Mouse (Mus musculus) stomach, embryonic 16.5 days (tissue): ENCODE data around the gene Gatad2a. TPM values are rescaled to one million over a fixed set of nuclear protein-coding genes. Genes with fewer than 3 reads are reported as not detected.

Source experiments
- ATAC-seq: fragments of 200-750 bp; cut with Nextera tagmentation; 2 replicates; pipeline ENCODE4 v1.8.0; 2017; ENCODE audit warnings: moderate number of reproducible peaks, moderate TSS enrichment; ENCODE audit not compliant: insufficient read depth, low FRiP score
- H3K27ac ChIP-seq: fragments of 300-500 bp; sonication (generic); 2 replicates; pipeline ENCODE4 v1.5.1; 2014; ENCODE audit warnings: low read length
- H3K27me3 ChIP-seq: fragments of 300-500 bp; sonication (generic); 2 replicates; pipeline ENCODE4 v1.6.1; 2014; ENCODE audit warnings: low read length, control low read depth, mixed read lengths; ENCODE audit not compliant: control insufficient read depth, insufficient read depth
- H3K36me3 ChIP-seq: fragments of 300-500 bp; sonication (generic); 2 replicates; pipeline ENCODE4 v1.6.1; 2014; ENCODE audit warnings: low read length; ENCODE audit not compliant: control insufficient read depth, insufficient read depth
- H3K4me1 ChIP-seq: fragments of 300-500 bp; sonication (generic); 2 replicates; pipeline ENCODE4 v1.6.1; 2014; ENCODE audit warnings: low read length, control low read depth, mixed read lengths; ENCODE audit not compliant: control insufficient read depth, insufficient read depth
- H3K4me2 ChIP-seq: fragments of 300-500 bp; sonication (generic); 2 replicates; pipeline ENCODE4 v1.6.1; 2014; ENCODE audit warnings: low read depth, low read length, mixed read lengths
- H3K4me3 ChIP-seq: fragments of 300-500 bp; sonication (generic); replicated peaks from 2 replicates; pipeline ENCODE4 v1.5.1; 2014; ENCODE audit warnings: mild to moderate bottlenecking, low read length
- H3K9ac ChIP-seq: fragments of 300-500 bp; sonication (generic); 2 replicates; pipeline ENCODE4 v1.6.1; 2014; ENCODE audit warnings: low read length
- H3K9me3 ChIP-seq: fragments of 300-500 bp; sonication (generic); replicated peaks from 2 replicates; pipeline ENCODE4 v1.6.1; 2016; ENCODE audit warnings: low read length, control low read depth; ENCODE audit not compliant: control insufficient read depth
- WGBS: fragments of 180-500 bp; shearing (Covaris S2); extraction: QIAGEN DNeasy Blood & Tissue Kit; methylation state at CpG from one replicate; pipeline ENCODE4 v1.1.7; 2014; 5-methylcytosine and 5-hydroxymethylcytosine counted together
- polyA plus RNA-seq: library from polyadenylated mRNA; unstranded; fragments of >200 nt; fragmentation: Nextera tagmentation; extraction: Ambion mirVana; gene quantifications from 2 replicates; pipeline ENCODE4 v1.2.1, GENCODE M21; 2015

Gatad2a gene
- polyA plus RNA-seq, 1 experiment from 2014 or later, result 29.7 TPM

DNA sequence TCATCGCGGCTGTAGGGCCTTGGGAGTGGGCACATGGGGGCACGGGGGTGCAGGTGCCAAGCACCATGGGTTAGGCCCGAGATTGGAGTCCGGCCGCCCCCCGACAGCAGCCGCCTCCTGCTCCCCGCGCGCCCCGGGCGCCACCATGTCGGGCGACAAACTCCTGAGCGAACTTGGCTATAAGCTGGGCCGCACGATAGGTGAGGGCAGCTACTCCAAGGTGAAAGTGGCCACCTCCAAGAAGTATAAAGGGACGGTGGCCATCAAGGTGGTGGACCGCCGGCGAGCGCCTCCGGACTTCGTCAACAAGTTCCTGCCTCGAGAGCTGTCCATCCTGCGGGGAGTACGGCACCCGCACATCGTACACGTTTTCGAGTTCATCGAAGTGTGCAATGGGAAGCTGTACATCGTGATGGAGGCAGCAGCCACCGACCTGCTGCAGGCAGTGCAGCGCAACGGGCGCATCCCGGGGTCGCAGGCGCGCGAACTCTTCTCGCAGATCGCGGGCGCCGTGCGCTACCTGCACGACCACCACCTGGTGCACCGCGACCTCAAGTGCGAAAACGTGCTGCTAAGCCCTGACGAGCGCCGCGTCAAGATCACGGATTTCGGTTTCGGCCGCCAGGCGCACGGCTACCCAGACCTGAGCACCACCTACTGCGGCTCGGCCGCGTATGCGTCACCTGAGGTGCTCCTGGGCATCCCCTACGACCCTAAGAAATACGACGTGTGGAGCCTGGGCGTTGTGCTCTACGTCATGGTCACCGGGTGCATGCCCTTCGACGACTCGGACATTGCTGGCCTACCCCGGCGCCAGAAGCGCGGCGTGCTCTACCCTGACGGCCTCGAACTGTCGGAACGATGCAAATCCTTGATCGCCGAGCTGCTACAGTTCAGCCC is 93.8 kb downstream of the Gatad2a start, which contains the start of the genes Tssk6, Ndufa13 and Yjefn3:
Gene Tssk6, plus strand, starts transcription at position 22 of the 900 bp plus-strand sequence.
Gene Ndufa13, minus strand, starts transcription at position 396 of the 900 bp plus-strand sequence.
Gene Yjefn3, minus strand, starts transcription at position 550 of the 900 bp plus-strand sequence.
- H3K4me2 ChIP-seq, result peak within 1 kb of the TSS; percentile 99
- peak; percentile 36 for ATAC-seq
- peak within 1 kb of the TSS; percentile 97 for H3K27ac ChIP-seq
- no peaks in the 10 kb centered on the region for H3K9me3 ChIP-seq
- WGBS, result 4% methylated on average over 89 of the region's 89 CpGs
- H3K4me3 ChIP-seq, result peak within 1 kb of the TSS; percentile 63
- H3K27me3 ChIP-seq, result no peaks in the 10 kb centered on the region
- H3K36me3 ChIP-seq, result no peaks in the 10 kb centered on the region
- peak within 1 kb of the TSS; percentile 82 for H3K9ac ChIP-seq
- peaks cover 28% of the 10 kb centered on the region for H3K4me1 ChIP-seq

DNA sequence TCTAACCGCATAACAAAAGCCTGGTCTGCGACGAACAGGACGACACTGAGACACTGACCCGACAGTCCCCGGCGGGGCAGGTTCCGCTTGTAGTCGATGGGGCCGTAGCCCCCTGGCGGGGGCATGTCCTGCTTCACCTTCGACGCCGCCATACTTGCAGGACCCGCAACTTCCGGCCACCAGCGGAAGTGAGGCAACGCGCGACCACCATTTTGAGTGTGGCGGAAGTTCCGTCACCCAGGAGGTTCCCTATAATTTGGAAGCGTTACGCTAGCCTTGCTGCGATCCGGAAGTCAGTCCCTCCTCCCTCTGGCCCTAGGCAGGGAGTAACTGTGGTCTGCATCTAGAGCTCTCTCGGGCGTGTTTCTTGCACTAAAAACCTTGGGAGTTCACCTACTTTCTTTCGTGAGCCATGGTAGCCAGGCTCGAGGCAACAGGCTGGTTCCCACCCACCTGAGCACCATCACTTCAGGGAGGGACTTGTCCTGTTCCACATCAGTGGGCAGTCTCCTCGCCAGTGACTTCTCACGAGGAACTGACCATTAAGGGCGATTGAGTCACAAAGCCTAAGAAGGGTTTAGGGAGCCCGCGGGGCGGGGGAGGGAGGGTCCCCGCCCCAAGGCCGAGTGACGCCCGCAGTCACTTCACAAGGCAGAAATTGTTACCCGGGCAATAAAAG is 94.6 kb downstream of the Gatad2a start:
- WGBS, result under 1% methylated on average over 41 of the region's 41 CpGs

DNA sequence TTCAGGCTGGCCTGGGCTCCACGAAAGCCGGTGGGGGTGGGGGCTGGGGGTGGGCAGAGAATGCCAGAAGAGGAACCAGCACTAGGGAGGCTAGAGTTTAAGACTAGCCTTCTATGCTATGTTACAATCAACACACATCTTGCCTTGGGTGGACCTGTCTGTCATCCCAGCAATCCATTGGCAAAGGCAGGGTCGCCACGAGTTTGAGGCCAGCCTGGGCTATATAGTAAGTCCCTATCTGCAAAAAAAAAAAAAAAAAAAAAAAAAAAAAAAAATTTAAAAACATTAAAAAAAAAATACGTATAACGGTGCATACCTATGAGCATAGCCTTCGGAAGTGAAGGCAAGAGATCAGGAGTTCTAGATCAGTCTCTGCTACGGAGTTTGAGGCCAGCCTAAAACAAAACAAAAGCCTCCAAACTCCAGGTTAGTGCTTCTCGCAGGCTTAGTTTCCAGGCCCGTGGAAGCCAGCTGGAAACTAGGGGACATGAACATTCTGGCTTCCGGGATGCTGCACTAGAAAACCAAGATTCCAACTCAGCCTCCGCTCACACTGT is 95.2 kb downstream of the Gatad2a start:
- H3K36me3 ChIP-seq, result no peaks in the 10 kb centered on the region
- H3K27me3 ChIP-seq, result no peaks in the 10 kb centered on the region
- WGBS, result 10% methylated on average over 12 of the region's 12 CpGs
- H3K9ac ChIP-seq, result peak overlapping the region; percentile 82
- peak overlapping the region; percentile 99 for H3K4me2 ChIP-seq
- ATAC-seq, result no peak
- peak overlapping the region; percentile 63 for H3K4me3 ChIP-seq
- no peaks in the 10 kb centered on the region for H3K9me3 ChIP-seq
- H3K27ac ChIP-seq, result peak overlapping the region; percentile 76
- peaks cover 32% of the 10 kb centered on the region for H3K4me1 ChIP-seq

More for the DNA sequence above, 94.6 kb downstream of the Gatad2a start:
- Histone ChIP-seq H3K4me3 (peak overlapping the region; percentile 63), H3K27ac (peak overlapping the region; percentile 97), H3K9ac (peak overlapping the region; percentile 82), H3K36me3 (no peaks in the 10 kb centered on the region), H3K4me1 (peaks cover 32% of the 10 kb centered on the region), H3K9me3 (no peaks in the 10 kb centered on the region), H3K27me3 (no peaks in the 10 kb centered on the region), H3K4me2 (peak overlapping the region; percentile 99)
- ATAC-seq, result peak; percentile 79

DNA sequence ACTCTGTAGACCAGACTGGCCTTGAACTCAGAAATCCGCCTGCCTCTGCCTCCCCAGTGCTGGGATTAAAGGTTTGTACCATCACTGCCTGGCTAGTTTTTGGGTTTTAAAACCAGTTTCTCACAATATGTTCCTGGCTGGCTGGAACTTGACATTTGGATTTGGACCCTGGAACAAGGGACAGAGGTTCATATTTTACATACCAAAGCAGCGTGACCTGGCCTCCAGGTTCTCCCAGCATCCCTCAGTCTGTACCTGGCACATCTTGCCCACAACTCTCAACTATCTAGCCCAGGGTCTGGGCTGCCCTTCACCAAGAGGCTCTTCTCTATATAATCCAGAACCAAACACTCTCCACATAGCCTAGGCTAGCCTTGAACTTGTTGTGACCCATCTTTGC is 96.3 kb downstream of the Gatad2a start:
- no peak overlapping the region for H3K4me3 ChIP-seq
- 94% methylated on average over 2 of the region's 2 CpGs for WGBS
- H3K27ac ChIP-seq, result no peak overlapping the region
- no peaks in the 10 kb centered on the region for H3K36me3 ChIP-seq
- no peak for ATAC-seq
- peaks cover 32% of the 10 kb centered on the region for H3K4me1 ChIP-seq
- H3K9me3 ChIP-seq, result no peaks in the 10 kb centered on the region
- no peak overlapping the region for H3K4me2 ChIP-seq
- no peak overlapping the region for H3K9ac ChIP-seq
- no peaks in the 10 kb centered on the region for H3K27me3 ChIP-seq

DNA sequence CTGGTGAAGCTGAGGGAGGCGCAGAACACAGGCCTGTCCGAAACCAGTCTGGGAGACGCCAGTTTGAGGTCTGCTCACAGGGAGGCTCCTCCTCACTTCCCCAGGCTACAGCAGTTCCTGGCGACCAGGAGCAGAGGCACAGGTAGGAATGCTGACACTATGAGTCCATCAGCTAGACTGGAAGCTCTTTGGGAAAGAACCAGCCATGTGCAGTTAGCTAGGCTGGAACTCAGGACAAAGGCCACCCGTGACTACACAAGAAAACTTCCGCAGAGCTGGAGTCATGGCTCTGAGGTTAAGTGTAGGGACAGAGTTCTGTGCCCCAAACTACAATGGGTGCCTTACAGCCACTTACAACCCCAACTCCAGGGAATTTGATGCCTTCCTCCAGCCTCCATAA is 98.3 kb downstream of the Gatad2a start:
- Histone ChIP-seq H3K27me3 (no peaks in the 10 kb centered on the region), H3K9me3 (no peaks in the 10 kb centered on the region), H3K9ac (no peak overlapping the region), H3K4me3 (no peak overlapping the region), H3K4me2 (no peak overlapping the region), H3K36me3 (no peaks in the 10 kb centered on the region), H3K4me1 (peaks cover 26% of the 10 kb centered on the region), H3K27ac (no peak overlapping the region)
- 78% methylated on average over 6 of the region's 6 CpGs for WGBS
- no peak for ATAC-seq

DNA sequence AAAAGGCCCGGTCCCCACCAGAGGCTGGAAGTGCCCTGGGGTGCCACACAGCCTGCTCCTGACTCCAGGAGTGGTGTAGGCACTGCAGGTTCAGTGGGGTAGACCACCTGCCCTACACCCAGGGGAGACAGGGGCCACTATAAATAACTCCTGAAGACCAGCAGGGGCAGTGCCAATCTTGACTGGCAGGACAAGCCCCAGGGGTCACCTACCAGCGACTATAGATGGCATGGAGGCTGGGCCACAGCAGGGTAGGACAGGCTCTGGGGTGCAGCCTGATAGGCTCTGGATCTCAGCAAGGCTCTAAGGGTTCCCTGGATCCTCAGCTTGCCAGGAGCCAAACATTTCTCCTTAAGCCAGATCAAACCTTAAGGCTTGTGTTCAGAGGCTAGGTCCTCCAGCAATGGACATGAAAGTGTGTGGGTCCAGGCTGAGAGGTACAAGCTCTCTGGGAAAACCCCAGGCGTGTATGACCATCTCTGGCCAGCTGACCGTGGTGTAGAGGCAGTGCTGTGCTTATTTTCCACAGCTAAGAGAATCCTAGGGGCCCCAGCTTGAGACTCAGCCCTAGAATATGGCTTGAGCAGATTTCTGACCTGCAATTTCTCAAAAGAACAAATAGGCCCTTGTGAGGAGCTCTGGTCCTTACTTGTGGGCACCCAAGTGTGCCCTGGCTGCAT is 100.3 kb downstream of the Gatad2a start:
- Histone ChIP-seq H3K4me1 (peaks cover 18% of the 10 kb centered on the region), H3K4me3 (no peak overlapping the region), H3K27ac (no peak overlapping the region), H3K36me3 (no peaks in the 10 kb centered on the region), H3K9ac (no peak overlapping the region), H3K27me3 (no peaks in the 10 kb centered on the region), H3K4me2 (no peak overlapping the region), H3K9me3 (no peaks in the 10 kb centered on the region)
- WGBS, result 70% methylated on average over 4 of the region's 4 CpGs
- no peak for ATAC-seq

DNA sequence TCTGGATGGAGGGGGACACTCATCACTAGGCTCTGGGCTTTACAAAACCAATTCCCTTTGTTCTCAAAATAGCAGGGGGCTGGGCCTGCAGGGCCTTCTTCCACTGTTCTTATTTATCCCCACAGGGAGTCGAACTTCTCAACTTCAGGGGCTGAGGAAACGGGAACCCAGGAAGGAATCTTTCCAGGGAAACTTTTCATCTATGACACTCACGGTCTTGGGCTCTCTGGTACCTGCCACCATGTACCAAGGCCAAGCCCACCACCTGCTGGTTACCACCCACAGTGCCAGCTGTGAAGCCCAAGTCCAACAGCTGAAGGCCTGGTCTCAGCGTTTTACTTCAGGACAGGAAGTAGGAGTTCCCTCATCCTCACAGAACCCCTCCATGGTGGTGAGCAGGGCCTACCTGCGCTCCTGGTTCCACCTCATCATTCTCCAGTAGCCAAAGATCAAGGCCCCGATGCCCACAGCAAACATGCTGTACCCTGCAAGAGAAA is 101.3 kb downstream of the Gatad2a start:
- H3K36me3 ChIP-seq, result no peaks in the 10 kb centered on the region
- peaks cover 8% of the 10 kb centered on the region for H3K4me1 ChIP-seq
- no peaks in the 10 kb centered on the region for H3K9me3 ChIP-seq
- ATAC-seq, result no peak
- no peak overlapping the region for H3K4me2 ChIP-seq
- H3K27ac ChIP-seq, result no peak overlapping the region
- H3K27me3 ChIP-seq, result peaks cover 10% of the 10 kb centered on the region
- WGBS, result 63% methylated on average over 6 of the region's 6 CpGs
- no peak overlapping the region for H3K9ac ChIP-seq
- no peak overlapping the region for H3K4me3 ChIP-seq

DNA sequence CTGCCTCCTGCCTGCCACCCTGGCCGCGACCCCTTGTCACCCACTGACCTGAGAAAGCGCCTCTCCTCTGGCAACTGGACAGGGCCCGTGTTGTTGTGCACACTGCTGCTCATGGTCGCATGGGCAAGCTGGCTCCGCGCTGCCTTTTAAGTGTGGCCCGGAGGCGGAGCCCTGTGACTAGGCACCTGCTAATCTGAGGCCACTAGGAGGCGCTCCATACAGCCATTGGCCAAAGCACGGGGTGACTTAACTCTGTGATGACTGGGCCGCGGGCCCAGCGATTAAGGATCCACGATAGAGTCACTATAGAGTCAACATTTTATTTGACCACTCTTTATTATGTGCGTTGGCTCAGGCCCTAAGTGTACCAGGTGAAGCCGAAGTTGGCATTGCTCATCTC is 102.3 kb downstream of the Gatad2a start:
- Histone ChIP-seq H3K4me1 (peaks cover 10% of the 10 kb centered on the region; the same call in 1 of the 2 replicates), H3K27me3 (peaks cover 20% of the 10 kb centered on the region), H3K27ac (no peak overlapping the region), H3K36me3 (no peaks in the 10 kb centered on the region), H3K4me2 (no peak overlapping the region), H3K9me3 (no peaks in the 10 kb centered on the region), H3K4me3 (no peak overlapping the region), H3K9ac (no peak overlapping the region)
- 41% methylated on average over 17 of the region's 17 CpGs for WGBS
- no peak for ATAC-seq
